Mouse (Mus musculus) heart, postnatal 36 days (tissue): ENCODE results near the gene Ogfod2. TPM values are rescaled to one million over a fixed set of nuclear protein-coding genes. Genes with fewer than 3 reads are reported as not detected.

Source experiments
- DNase-seq, 2 experiments: peaks; one replicate each; pipeline ENCODE4 v3.0.0; 2021 to 2022
- intact Hi-C: fragments of 180-260 bp; cut with DNase I; formaldehyde crosslinking; loops from one replicate; pipeline ENCODE4 v1.15.1; 2025
- total RNA-seq, 2 experiments: library from RNA; stranded (reverse); gene quantifications; 2 replicates each; pipeline ENCODE4 v1.2.3; 2021

The Ogfod2 gene
- total RNA-seq, result 10 to 100 TPM; 14.4 to 16.2 TPM

DNA sequence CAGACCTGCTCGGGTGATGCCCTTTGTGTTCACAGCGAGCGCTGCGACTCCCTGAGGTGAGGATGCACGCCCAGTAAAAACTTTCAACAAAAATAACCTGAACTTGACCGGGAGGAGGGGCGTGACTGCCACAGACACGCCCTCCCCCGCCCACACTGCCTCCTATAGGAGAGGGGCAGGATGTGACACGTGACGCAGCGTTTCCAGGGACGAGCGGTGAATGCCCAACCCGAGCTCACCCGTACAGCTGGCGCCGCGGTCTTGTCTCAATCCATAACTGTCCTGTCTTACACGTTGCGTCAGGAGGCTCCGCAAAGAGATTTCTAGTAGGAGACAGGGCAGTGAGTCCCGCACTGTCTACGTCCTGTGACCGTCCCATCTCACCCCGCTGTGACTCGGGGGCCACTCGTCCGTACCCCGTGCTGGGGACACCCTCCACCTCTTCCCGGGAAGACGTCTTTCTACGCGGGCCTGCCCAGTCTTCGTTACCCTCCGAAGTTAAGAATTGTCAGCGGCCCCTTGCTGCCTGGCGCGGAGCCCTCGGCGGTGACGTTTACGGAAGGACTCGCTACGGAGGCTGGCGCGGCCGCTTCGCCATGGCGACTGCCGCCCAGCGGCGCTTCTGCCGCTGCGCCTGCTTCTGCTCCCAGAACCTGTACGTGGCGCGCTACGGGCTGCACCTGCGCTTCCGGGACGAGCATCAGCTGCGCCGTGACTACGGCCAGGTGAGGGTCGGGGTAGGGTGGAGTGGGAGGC, at the start of gene Ogfod2:
Ogfod2 (plus strand) TSS at position 556 of the 756 bp plus-strand sequence.
- peak; percentile 97 for DNase-seq

DNA sequence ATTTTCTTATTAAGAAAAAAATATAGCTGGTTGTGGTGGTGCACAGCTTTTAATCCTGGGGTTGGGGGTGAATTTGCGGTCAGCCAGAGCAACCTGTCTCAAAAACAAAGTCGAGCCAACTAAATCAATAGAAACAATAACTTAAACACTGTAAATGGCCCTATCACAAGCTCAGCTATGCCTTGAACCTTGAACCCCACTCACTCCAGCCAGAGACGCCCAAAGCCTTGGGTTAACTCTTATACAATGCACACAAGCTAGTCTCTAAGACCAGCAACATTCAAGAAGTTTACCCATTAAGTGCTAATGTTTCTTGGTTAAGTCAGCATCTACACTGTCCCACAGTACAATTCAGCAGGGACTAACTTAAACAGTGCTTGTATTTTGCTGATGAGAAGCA, 42.4 kb upstream of the Ogfod2 start:
- intact Hi-C loops, result no loop called here
- DNase-seq, result no peak

More for the DNA sequence above, at the start of gene Ogfod2:
- intact Hi-C loops, result no loop called here

DNA sequence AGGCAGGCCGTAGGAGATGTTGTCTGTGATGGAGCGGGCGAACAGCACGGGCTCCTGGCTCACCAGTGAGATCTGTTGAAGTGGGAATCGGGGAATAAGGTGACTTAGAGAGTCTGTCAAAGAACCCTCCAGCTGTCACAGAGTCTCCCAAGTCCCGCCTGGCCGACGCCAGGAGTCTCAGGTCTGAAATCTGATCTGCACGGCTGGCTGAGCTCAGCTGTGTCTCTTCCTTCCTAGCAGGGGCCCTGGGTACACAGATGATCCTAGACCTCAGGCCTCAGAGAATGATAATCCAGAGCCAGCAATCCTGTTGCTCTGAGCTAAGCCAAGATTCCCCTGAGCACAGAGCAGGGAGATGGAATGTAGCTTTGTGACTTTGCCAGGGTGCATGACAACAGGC, 38.4 kb upstream of the Ogfod2 start:
- intact Hi-C loops, result no loop called here
- DNase-seq, result no peak

DNA sequence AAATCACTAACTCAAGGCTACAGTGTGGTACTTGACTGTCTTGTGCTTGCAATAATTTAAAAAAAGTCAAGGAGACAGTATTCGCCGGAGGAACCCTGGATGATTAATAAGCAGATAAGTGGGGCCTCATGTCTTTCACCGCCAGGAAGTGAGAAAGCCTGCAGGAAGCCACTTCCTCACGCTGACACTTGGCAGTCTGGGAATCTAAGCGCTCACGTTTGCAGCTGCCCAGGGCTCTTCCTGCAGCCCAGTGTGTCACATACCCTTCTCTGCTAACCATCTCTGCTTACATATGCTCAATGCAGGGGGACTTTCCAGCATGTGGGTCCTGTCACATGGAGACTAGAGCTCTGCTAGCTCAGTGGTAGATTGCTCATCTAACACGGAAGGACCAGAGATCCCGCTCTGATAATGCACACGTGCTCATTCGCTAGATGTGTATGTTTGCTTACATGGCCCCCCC, 37.2 kb upstream of the Ogfod2 start:
- intact Hi-C loops, result no loop called here

DNA sequence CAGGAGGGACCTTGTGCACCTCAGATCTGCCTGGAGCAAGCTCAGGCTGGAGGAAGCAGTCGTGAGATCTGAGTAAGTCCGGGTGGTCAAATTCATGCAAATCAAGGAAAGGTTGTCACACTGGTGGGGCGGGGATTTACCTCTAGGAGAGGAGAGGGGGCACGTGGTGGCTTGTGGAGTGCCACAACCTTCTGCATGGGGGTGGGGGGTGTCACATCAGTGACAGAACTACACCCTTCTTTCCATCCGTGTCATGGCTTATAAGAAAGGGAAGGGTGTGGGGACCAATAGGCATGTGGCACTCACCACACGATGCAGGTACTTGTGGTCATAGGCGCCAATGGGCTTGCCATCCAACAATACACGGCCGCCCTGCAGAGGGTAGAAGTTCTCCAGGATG, 36.4 kb upstream of the Ogfod2 start:
- DNase-seq, result no peak
- intact Hi-C loops, result no loop called here

More for the DNA sequence above, 37.2 kb upstream of the Ogfod2 start:
- DNase-seq, result no peak

DNA sequence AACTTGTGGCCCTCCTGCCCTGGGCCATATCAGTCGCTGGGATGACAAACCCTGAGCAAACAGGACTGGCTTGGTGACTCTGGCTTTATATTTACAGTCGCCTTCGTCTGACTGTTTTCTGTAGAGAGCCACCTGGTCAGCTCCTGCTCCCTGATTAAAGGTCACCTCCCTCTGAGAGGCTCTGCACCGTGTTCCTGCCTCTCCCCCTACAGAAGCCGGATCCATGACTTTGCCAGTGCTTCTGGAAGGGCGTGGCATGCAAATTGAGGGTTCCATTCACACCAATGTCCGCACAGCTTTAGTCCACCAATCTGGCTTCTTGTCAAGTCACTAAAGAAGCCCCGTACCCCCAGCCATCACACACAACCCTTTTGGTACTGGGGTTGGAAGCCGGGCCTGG, 35.5 kb upstream of the Ogfod2 start:
- intact Hi-C loops, result no loop called here
- no peak for DNase-seq

DNA sequence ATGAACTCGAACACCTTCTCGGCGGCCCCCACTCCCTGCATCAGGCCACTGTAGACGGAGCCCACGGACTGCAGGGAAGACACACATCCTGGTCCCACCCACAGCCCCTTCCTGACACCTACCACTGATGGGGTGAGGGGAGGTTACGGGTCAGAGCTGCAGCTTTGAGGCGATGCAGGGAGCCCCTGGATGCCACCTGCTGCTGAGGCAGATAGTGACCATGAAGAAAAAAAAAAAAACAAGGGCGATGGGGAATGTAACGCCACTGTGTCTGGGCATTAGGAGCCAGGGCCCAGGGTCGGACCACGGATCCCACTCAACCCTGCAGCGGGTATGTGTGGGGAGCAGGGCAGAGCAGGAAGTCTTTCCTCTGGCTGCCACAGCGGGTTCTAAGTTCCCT, 34.9 kb upstream of the Ogfod2 start:
- intact Hi-C loops, result no loop called here
- DNase-seq, result no peak

DNA sequence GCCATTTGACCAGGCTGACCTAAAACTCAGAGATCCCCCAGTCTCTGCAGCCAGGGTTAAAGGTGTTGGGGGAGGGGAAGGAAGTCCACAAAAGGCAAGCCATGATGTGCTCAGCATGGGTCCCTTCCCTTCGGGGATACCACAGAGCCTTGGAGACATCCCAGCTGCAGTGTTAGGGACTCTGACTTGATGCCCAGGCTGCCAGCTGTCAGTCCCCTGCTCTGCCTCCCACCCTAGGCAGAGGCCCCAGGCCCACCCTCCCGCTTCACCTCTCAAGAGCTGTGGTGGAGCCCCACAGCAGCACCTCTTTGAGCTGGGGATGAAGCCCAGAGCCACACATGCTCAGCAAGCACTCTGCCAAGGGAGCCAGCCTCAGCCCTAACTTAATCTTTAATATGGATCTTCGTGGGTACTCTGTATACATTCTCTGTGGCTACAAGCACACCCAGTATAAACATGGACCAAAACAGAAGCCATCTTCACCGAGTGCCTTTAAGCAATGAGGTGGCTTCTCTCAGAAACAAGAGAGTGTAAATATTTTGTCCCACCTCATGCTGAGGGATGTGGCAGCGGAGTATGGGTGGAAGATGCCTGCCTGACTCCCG, 34.1 kb upstream of the Ogfod2 start:
- intact Hi-C loops, result no loop called here
- DNase-seq, result no peak

DNA sequence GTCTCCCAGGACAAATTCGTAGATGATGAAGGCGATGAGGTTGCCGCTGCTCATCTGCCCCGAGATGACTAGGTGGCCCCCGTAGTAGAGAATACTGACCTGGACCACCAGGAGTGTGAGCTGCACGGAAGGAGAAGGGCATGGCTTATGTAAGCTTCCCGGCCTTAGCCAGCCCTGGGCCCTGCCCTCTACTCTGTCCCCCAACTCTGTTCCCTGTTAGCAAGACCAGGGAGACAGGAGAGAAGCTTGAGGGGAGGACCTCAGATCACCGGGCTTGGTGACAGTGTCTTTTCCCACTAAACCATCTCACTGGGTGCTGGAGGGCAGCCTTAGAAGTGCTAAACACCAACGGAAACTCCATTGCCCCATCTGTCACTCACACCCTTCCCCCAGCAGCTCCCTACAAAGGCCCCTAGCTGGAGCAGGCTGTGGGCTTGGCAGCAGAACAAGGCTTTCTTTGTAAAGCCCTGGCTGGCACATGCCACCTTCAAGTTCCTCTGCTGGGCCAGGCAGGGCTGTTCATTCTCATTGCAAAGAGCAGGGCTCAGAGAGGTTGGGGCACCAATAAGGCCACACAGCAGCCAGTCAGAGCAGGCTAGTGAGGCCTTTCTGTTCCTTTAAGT, 33.2 kb upstream of the Ogfod2 start:
- DNase-seq, result no peak
- intact Hi-C loops, result no loop called here

DNA sequence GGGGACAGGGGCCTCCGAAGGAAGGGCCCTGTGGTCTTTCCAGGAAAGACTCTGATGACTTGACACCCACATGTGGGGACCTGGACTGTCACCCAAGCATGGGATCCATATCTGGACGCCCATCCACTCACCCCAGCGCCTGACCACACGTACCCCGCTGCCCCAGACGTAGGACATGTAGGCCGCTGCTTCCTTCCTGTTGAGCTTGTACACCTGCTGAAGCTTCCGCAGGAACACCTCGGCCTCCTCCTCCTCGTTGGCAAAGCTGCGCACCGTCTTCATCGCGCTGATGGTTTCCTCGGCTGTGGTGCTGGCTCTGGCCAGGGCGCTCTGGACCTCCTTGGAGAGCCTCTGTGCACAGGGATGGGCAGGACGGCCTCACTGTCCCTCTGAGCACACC, 32.2 kb upstream of the Ogfod2 start:
- intact Hi-C loops, result loop anchor here (5.0 kb wide), 1 partner anchor 33 kb away; no protein-coding TSS in a partner anchor
- no peak for DNase-seq

DNA sequence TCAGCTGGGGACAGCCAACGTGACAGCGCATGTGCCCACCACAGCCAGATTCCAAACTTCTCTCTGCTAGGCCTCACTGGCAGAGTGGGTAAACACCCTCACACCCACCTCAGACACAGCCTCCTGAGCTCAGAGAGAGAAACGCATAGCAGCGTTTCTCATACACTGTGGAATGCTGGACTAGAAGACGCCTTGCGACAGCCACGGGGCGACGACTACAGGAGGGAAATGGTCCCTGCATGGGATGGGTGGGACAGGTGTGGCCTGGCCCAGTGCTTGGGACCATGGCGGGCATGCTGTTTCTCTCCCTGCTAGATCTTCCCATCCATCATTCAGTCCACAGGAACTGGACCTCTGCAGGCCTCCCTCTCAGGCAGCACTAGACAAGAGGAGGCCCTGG, 29.6 kb upstream of the Ogfod2 start:
- intact Hi-C loops, result loop anchor here (5.0 kb wide), 1 partner anchor 35 kb away; no protein-coding TSS in a partner anchor
- no peak for DNase-seq

DNA sequence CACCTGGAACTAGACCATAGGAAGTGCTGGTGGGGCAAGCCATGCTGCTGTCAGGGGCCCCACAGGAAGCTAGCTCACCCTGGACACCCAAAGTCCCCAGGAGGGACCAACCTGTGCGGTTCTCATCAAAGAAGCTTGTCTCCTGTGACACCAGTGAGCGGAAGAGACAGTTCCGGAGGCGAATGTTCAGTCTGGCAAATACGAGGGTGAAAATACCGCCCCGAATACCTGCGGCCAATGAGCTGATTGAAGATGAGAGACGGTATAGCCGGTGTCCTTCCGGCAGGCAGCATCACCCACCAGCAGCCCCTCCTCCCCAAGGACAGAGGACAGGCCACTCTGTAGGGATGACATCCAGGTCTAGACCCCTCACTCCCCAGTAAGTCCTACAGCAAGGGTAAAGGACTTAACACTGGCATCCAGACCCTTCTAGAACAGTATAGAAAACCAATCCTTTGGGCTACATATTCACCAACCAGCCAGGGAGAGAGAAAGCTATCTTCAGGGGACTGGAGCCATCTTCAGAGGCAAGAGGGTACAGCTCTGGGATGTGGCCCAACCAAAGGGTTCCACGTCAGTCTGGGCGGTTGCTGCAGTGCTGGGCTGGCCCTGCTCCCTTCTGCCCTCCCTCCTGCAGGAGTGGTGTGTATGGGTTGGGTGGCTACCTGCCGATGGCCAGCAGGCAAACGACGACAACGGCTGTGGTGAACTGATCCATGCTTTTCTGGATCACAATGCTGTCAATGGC, 29.0 kb upstream of the Ogfod2 start:
- intact Hi-C loops, result loop anchor here (5.0 kb wide), 1 partner anchor 36 kb away; no protein-coding TSS in a partner anchor
- no peak for DNase-seq

DNA sequence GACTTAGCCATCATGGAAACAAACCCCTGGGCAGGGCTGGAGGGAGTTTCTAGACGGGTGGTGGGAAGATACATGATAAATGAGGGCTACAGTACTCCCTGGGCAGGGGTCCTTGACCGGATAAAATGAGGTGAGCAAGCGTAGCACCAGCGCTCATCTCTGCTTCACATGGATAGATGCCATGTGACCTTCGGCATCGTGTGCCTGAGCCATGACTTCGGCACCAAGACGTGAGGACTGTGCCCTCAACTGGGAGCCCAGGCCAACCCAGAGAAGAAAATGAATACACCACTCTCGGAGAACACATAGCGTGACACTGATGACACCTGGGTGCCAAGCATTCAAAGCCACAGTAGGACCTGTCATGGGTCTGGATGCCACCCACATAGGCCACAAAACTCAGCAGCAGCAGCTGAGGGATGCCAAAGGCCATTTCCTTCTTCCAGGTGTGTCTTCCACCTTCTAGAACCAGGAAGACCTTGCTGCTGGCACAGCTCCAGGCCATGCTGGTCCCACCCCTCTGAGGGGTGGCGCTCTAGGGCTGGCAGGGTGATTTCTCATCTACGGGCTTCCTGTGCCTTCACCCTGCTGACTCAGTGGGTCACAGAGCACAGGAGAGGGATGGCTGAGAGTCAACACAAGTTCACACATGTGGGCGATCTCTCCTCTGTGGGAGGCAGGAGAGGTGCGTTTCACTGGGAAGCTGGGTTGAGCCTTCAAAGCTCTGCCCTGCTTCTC, 28.1 kb upstream of the Ogfod2 start:
- DNase-seq, result no peak
- intact Hi-C loops, result loop anchor here (1.0 to 5.0 kb wide), 3 partner anchors 37 to 137 kb away; no protein-coding TSS in a partner anchor

DNA sequence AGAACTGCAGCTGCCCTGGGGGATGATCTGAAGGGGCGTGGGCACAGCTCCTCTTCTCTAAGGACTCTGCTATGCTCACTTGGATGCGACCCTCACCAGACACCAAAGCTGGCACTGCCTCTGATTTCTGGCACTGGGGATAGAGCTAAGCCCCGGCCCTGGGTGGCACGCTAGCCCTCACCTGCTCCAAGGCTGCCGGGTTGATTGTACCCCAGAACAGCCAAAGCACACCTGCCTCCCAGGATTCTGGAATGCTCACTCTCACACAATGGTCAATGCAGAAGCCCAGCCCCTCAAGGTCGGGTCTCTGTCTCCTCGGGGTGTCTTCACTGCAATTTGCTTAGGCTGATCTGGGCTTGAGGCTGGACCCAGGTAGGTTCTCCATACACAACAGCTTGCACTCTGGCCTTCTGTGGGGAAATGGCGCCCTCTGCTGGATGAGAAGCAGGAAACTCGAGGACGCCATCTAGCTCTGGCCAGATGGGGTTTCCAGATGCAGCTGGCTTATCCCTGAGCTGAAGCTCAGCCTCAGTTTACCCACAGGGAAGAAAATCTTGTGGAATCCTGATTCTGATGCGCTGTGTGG, 27.4 kb upstream of the Ogfod2 start:
- intact Hi-C loops, result loop anchor here (1.0 to 5.0 kb wide), 3 partner anchors 37 to 138 kb away; no protein-coding TSS in a partner anchor
- DNase-seq, result peak; percentile 86 to 92

DNA sequence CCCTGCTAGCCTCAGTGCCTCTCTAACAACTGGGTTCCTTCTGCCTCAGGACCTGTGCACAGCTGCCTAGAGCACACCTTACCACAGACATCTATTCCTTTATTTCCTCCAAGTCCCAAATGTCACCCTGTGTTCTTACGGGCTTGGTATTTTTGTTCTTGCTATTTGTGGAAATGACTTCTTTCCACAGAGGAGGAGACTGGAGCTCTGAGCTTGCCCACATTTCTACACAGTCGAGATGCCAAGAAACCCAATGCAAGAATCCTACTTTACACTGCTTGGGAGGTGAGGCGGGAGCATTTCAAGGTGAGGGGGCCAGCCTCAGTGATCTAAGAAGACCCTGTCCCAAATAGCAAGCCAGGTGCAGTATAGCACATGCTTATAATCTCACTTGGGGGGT, 26.6 kb upstream of the Ogfod2 start:
- DNase-seq, result no peak
- intact Hi-C loops, result loop anchor here (2.0 kb wide), 1 partner anchor 139 kb away; no protein-coding TSS in a partner anchor

DNA sequence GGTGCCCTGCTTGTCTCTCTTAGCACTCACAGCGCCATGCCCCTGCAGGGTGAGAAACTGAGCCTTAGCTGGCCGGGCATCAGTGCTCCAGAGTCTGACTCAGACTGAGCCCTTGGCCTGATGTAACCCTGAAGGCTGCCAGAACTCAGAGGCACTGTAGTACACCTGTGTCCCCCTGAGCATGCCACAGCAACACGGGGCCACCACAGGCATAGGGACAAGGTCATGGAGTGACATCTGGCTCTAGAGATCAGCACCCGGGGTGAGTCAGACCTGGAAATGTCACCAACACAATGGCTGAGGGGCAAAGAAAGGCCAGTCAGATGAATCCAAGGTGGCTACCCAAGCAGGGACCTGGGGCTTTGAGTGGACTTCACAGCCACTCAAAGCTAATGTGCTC, 25.2 kb upstream of the Ogfod2 start:
- no peak for DNase-seq
- intact Hi-C loops, result no loop called here

DNA sequence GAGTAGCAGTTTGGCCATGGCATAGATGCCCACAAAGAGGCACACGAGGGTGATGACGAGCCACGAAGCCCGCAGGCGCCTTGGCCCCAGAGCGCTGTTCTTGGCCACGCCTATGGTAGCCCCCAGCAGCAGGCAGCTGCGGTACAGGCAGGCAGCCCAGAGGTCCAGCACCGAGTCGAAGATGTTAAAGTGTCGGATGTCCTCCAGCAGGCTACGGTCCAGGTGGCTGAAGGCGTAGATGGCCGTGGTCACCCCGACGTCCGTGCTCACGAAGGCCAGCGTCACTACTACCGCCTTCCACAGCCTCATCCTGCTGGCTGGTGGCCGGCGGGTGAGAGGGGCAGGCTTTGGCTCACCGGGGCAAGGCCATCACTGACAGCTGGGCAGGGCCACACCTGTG, 22.2 kb upstream of the Ogfod2 start:
- no peak for DNase-seq
- intact Hi-C loops, result no loop called here

DNA sequence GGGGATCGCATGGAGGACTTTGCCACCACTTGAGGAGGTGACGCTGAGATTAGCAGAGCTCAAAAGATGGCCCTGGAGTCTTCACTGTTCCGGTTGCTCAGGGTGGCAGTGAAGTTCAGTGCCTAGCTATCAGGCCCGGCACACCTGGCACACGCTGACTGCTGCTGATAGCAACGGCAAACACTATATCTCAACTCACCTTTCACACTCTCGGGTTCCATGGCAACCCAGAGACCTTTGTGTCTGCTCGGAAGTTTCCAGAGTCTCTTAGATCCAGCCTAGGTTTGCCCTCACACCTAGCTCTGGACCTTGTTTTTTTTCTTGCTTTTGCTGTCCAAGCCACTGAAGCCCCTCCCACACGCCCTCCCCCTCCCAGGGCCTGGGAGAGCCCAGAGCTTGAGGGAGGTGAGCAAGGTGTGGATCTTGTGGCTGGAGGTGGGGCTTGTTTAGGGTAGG, 20.1 kb upstream of the Ogfod2 start:
- intact Hi-C loops, result no loop called here
- no peak for DNase-seq

DNA sequence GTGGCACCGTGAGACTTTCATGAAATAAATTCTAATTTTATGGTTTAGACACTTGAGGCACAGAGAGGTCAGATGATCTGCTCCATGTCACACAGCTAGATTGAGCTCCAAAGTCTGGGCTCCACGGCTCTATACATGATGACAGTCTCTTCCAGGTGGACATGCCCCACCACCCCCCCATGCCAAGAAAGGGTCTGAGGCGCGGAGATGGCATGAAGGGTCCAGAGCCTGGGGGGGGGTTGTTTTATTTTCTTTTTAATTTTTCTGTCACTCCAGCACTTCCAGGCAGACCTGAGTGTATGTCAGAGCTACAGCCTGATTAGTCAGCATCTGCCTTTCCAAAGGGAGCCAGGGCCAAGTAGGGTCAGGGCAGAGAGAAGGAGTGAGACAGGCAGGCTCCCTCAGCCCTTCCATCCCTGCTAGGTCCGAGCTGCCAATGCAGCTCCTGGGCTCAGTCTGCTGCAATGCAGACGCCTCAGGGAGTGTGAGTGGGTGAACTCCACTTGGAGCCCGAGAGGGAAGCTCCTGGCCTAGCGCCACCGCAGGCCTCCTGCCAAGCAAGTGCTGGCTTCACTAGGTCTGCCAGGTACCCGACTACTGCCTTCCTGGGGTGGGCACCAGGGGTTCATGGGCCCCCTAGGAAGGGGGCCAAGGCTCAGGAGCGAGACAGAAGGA, 18.8 kb upstream of the Ogfod2 start:
- intact Hi-C loops, result no loop called here
- peak; percentile 48 to 64 for DNase-seq
